Mouse (Mus musculus) forebrain, embryonic 12.5 days (tissue): ENCODE measurements around the gene Faah. TPM values are rescaled to one million over a fixed set of nuclear protein-coding genes. Genes with fewer than 3 reads are reported as not detected.

Experiments
- ATAC-seq: fragments of 200-750 bp; cut with Nextera tagmentation; 2 replicates; pipeline ENCODE4 v1.8.0; 2017; ENCODE audit warnings: moderate TSS enrichment; ENCODE audit not compliant: low FRiP score
- H3K27ac ChIP-seq: fragments of 300-500 bp; sonication (generic); 2 replicates; pipeline ENCODE4 v1.5.1; 2016; ENCODE audit warnings: mild to moderate bottlenecking
- H3K27me3 ChIP-seq: fragments of 300-500 bp; sonication (generic); 2 replicates; pipeline ENCODE4 v1.6.1; 2016; ENCODE audit warnings: mild to moderate bottlenecking
- H3K36me3 ChIP-seq: fragments of 300-500 bp; sonication (generic); replicated peaks from 2 replicates; pipeline ENCODE4 v1.6.1; 2016; ENCODE audit warnings: mild to moderate bottlenecking
- H3K4me1 ChIP-seq: fragments of 300-500 bp; sonication (generic); 2 replicates; pipeline ENCODE4 v1.6.1; 2016
- H3K4me2 ChIP-seq: fragments of 300-500 bp; sonication (generic); 2 replicates; pipeline ENCODE4 v1.6.1; 2016; ENCODE audit warnings: mild to moderate bottlenecking, moderate library complexity
- H3K4me3 ChIP-seq: fragments of 300-500 bp; sonication (generic); replicated peaks from 2 replicates; pipeline ENCODE4 v1.5.1; 2016; ENCODE audit warnings: mild to moderate bottlenecking
- H3K9ac ChIP-seq: fragments of 300-500 bp; sonication (generic); 2 replicates; pipeline ENCODE4 v1.6.1; 2016; ENCODE audit warnings: mild to moderate bottlenecking
- H3K9me3 ChIP-seq: fragments of 300-500 bp; sonication (generic); 2 replicates; pipeline ENCODE4 v1.6.1; 2016
- WGBS: fragments of 180-500 bp; shearing (Covaris S2); methylation state at CpG from one replicate; pipeline ENCODE4 v1.1.7; 2016; 5-methylcytosine and 5-hydroxymethylcytosine counted together
- polyA plus RNA-seq: library from polyadenylated mRNA; unstranded; fragments of >200 nt; fragmentation: Nextera tagmentation; extraction: Ambion mirVana; gene quantifications from 2 replicates; pipeline ENCODE4 v1.2.1, GENCODE M21; 2016

Gene Faah
- polyA plus RNA-seq, 1 experiment from 2014 or later, result 3.2 TPM

- no peak for ATAC-seq
- Histone ChIP-seq H3K27me3 (peaks cover 100% of the 10 kb centered on the region), H3K9me3 (no peaks in the 10 kb centered on the region), H3K9ac (no peak overlapping the region), H3K36me3 (no peaks in the 10 kb centered on the region), H3K4me3 (peak overlapping the region; percentile 40; the same call in 1 of the 2 replicates), H3K4me2 (peak overlapping the region; percentile 59), H3K27ac (no peak overlapping the region), H3K4me1 (peaks cover 55% of the 10 kb centered on the region)
- under 1% methylated on average over 37 of the region's 37 CpGs for WGBS
These were observed 79.2 kb downstream of the Faah start for GRCm38 (mm10) chr4:115938276-115939160.

DNA sequence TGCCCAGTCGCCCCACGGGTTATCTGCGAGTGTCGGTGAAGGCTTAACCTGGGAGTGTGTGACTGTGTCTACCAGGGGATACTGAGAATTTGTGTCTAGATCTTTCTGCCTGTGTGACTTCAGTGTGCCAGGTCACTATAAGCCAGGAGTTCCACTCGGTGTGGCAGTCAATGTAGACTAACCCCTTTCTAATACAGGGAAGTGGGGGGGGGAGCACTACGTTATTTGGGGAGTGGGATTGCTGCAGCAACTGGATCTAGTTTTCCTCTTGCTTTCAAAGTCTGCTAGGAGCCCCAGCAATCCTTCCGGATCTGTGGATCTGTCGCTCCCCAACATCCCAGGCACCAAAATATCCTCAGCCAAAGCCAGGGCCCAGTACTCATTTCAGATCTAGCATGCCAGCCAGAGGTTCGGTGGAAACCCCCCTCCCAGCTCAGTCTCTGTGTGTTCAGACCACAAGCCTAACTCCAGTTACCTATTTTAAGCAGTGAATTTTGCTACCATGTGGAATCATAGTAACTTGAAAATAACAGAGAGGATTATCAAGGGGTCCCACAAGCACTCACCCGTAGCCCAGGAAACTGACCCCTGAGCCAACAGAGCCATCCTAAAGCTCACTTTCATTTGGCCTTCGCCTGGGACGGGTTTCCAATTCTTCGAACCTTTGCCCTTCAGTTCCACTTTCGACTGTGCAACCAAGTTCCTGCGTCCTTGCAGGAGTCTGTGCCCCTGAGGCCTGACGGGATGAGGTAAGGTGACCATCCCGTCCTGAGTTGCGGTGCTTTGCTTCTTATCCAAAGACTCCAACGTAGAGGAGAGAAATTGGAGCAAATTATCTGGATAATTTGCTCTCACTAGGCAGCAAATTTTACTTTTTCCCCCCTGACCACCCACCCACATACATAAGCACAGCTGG lies 80.4 kb downstream of the Faah start:
- Histone ChIP-seq H3K4me3 (no peak overlapping the region), H3K27ac (no peak overlapping the region), H3K4me1 (peaks cover 52% of the 10 kb centered on the region), H3K4me2 (peak overlapping the region; percentile 17; the same call in 1 of the 2 replicates), H3K27me3 (peaks cover 100% of the 10 kb centered on the region), H3K36me3 (no peaks in the 10 kb centered on the region), H3K9me3 (no peaks in the 10 kb centered on the region), H3K9ac (no peak overlapping the region)
- WGBS, result 3% methylated on average over 19 of the region's 19 CpGs
- no peak for ATAC-seq

GRCm38 (mm10) chr4:115936646-115937045 lies 81.1 kb downstream of the Faah start:
- no peaks in the 10 kb centered on the region for H3K36me3 ChIP-seq
- WGBS, result under 1% methylated on average over 20 of the region's 20 CpGs
- peak overlapping the region; percentile 17 for H3K4me2 ChIP-seq
- ATAC-seq, result no peak; the same call in 1 of the 2 replicates
- peaks cover 48% of the 10 kb centered on the region for H3K4me1 ChIP-seq
- peak overlapping the region; percentile 10; the same call in 1 of the 2 replicates for H3K4me3 ChIP-seq
- peaks cover 100% of the 10 kb centered on the region for H3K27me3 ChIP-seq
- no peaks in the 10 kb centered on the region for H3K9me3 ChIP-seq
- no peak overlapping the region for H3K9ac ChIP-seq
- H3K27ac ChIP-seq, result no peak overlapping the region

DNA sequence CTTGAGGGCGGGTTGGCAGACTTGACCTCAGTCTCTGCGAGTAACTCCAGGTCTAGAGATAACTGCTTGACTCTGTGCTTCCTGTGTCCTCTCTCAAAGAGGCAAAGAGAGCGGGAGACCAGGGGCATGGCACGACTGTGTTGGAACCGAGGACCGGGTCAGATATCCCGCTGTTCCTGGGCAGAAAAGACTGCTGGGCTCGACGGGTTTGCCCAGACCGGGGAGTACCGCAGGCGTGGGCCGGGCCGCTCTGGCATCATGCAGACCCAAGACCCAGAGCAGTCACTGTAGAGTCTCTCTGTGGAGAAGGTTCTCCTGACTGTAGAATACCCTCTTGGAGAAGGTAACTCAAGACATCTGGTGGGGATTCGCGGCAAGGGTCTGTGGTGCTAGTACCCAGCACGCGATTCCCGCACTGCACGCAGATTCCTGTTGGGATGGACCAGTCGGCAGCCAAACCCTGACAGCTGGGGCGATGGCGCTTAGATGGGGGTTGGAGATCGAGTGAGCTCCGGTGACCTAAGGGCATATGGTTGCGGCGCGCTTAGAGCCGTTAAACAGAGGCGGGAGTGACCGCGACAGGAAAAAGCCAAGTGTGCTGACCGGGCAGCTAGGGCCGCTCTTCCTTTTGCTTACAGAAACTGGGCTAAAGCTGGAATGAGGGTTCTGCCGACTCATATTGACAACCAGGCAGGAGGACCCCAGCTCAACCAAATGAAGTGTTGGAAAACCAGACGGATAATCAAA lies 81.7 kb downstream of the Faah start:
- H3K27me3 ChIP-seq, result peaks cover 100% of the 10 kb centered on the region
- H3K9me3 ChIP-seq, result no peaks in the 10 kb centered on the region
- no peak overlapping the region for H3K27ac ChIP-seq
- no peak overlapping the region for H3K9ac ChIP-seq
- peak overlapping the region; percentile 17 for H3K4me2 ChIP-seq
- WGBS, result under 1% methylated on average over 36 of the region's 36 CpGs
- H3K4me1 ChIP-seq, result peaks cover 43% of the 10 kb centered on the region
- no peaks in the 10 kb centered on the region for H3K36me3 ChIP-seq
- no peak for ATAC-seq
- H3K4me3 ChIP-seq, result peak overlapping the region; percentile 10

GRCm38 (mm10) chr4:115931556-115932088 lies 86.1 kb downstream of the Faah start:
- Histone ChIP-seq H3K9me3 (no peaks in the 10 kb centered on the region), H3K9ac (no peak overlapping the region), H3K4me1 (peaks cover 15% of the 10 kb centered on the region), H3K27me3 (peaks cover 96% of the 10 kb centered on the region), H3K4me3 (no peak overlapping the region), H3K27ac (no peak overlapping the region), H3K36me3 (no peaks in the 10 kb centered on the region), H3K4me2 (no peak overlapping the region)
- 57% methylated on average over 13 of the region's 13 CpGs for WGBS
- no peak for ATAC-seq

DNA sequence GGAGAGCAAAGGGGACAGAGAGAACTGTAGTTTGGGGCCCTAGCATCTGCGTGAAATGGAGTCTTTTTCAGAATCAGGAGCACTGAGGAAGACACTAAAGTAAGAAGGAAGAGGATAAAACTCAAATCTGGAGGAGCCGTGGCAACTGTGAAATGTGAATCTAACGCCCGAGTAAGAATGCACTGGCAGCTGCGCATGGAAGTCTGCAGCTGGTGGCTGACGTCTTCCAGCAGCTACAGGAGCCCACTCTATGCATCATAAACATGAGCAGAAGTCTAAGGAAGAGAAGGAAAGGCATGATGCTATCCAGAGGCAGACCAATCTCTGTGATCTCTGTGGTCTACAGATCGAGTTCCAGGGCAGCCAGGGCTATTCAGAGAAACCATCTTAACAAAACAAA lies 90.1 kb downstream of the Faah start:
- H3K9me3 ChIP-seq, result no peaks in the 10 kb centered on the region
- no peak for ATAC-seq
- no peaks in the 10 kb centered on the region for H3K4me1 ChIP-seq
- H3K4me2 ChIP-seq, result no peak overlapping the region
- peaks cover 93% of the 10 kb centered on the region for H3K27me3 ChIP-seq
- WGBS, result 68% methylated on average over 7 of the region's 7 CpGs
- H3K9ac ChIP-seq, result no peak overlapping the region
- H3K4me3 ChIP-seq, result no peak overlapping the region
- H3K27ac ChIP-seq, result no peak overlapping the region
- H3K36me3 ChIP-seq, result no peaks in the 10 kb centered on the region

DNA sequence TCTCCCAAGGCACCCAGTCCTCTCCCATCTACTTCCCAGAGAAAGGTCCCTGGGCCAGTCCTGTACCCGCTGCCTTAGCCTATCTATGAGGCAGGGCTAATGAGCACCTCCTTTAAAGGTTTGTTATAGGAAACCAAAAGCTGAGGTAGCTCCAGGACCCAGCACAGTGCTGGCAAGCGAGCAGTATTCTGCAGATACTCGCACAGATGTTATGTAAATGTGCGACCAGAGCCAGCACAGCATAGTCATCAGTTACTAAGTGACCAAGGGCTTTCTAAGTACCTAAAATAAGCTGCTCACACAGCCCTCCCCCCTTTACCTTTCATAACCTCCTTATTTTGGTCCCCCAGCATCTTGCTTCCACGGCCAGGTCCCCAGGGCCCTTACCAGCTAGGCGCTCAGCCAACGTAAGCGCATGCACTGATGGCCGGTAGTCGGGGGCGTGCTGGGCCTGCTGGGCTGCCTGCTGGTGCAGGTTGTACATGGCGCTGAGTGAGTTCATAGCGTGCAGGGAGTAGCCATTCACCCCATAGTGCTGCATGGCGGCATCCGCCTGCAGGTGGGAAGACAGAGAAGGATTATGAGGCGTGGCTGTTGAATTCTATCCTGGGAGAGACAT lies 94.4 kb downstream of the Faah start:
- Histone ChIP-seq H3K9me3 (no peaks in the 10 kb centered on the region), H3K36me3 (no peaks in the 10 kb centered on the region), H3K27me3 (peaks cover 92% of the 10 kb centered on the region), H3K4me1 (no peaks in the 10 kb centered on the region), H3K4me3 (no peak overlapping the region), H3K27ac (no peak overlapping the region), H3K9ac (no peak overlapping the region), H3K4me2 (no peak overlapping the region)
- WGBS, result 74% methylated on average over 16 of the region's 16 CpGs
- ATAC-seq, result no peak

- Histone ChIP-seq H3K4me3 (no peak overlapping the region), H3K27ac (no peak overlapping the region), H3K9ac (no peak overlapping the region), H3K27me3 (peaks cover 92% of the 10 kb centered on the region), H3K4me1 (peaks cover 3% of the 10 kb centered on the region), H3K36me3 (no peaks in the 10 kb centered on the region), H3K4me2 (no peak overlapping the region), H3K9me3 (no peaks in the 10 kb centered on the region)
- 88% methylated on average over 5 of the region's 5 CpGs for WGBS
- ATAC-seq, result no peak
These were observed 95.0 kb downstream of the Faah start for GRCm38 (mm10) chr4:115922688-115923087.

- H3K4me1 ChIP-seq, result peaks cover 3% of the 10 kb centered on the region
- no peak overlapping the region for H3K4me3 ChIP-seq
- no peaks in the 10 kb centered on the region for H3K9me3 ChIP-seq
- 76% methylated on average over 16 of the region's 16 CpGs for WGBS
- peaks cover 96% of the 10 kb centered on the region for H3K27me3 ChIP-seq
- H3K9ac ChIP-seq, result no peak overlapping the region
- no peak overlapping the region for H3K27ac ChIP-seq
- H3K4me2 ChIP-seq, result no peak overlapping the region
- no peak for ATAC-seq
- H3K36me3 ChIP-seq, result no peaks in the 10 kb centered on the region
These were observed 97.8 kb downstream of the Faah start for GRCm38 (mm10) chr4:115919911-115920310.
